Mouse (Mus musculus) stomach, postnatal 0 days (tissue): ENCODE data around the gene Dclk3. TPM values are rescaled to one million over a fixed set of nuclear protein-coding genes. Genes with fewer than 3 reads are reported as not detected.

Source experiments
- ATAC-seq: fragments of 200-750 bp; cut with Nextera tagmentation; 2 replicates; pipeline ENCODE4 v1.8.0; 2017; ENCODE audit not compliant: low FRiP score, low TSS enrichment
- DNase-seq: peaks from one replicate; pipeline ENCODE4 v3.0.0-alpha.2; 2016; ENCODE audit warnings: low spot score
- H3K27ac ChIP-seq: fragments of 300-500 bp; sonication (generic); replicated peaks from 2 replicates; pipeline ENCODE4 v1.5.1; 2014; ENCODE audit warnings: mild to moderate bottlenecking, control low read depth
- H3K27me3 ChIP-seq: fragments of 300-500 bp; sonication (generic); 2 replicates; pipeline ENCODE4 v1.6.1; 2014; ENCODE audit warnings: low read length; ENCODE audit not compliant: control insufficient read depth, insufficient read depth
- H3K36me3 ChIP-seq: fragments of 300-500 bp; sonication (generic); 2 replicates; pipeline ENCODE4 v1.6.1; 2014; ENCODE audit warnings: low read length, mixed read lengths; ENCODE audit not compliant: control insufficient read depth, insufficient read depth
- H3K4me1 ChIP-seq: fragments of 300-500 bp; sonication (generic); replicated peaks from 2 replicates; pipeline ENCODE4 v1.6.1; 2014; ENCODE audit warnings: antibody characterized with exemption; ENCODE audit not compliant: control insufficient read depth, insufficient read depth
- H3K4me2 ChIP-seq: fragments of 300-500 bp; sonication (generic); replicated peaks from 2 replicates; pipeline ENCODE4 v1.6.1; 2014; ENCODE audit warnings: low read depth, mild to moderate bottlenecking, control low read depth, moderate library complexity
- H3K4me3 ChIP-seq: fragments of 300-500 bp; sonication (generic); 2 replicates; pipeline ENCODE4 v1.5.1; 2014; ENCODE audit warnings: low read depth, low read length, control low read depth
- H3K9ac ChIP-seq: fragments of 300-500 bp; sonication (generic); 2 replicates; pipeline ENCODE4 v1.6.1; 2014; ENCODE audit warnings: mild to moderate bottlenecking, low read length, control low read depth, mixed read lengths
- H3K9me3 ChIP-seq: fragments of 300-500 bp; sonication (generic); 2 replicates; pipeline ENCODE4 v1.6.1; 2016; ENCODE audit warnings: low read length; ENCODE audit not compliant: control insufficient read depth
- CTCF ChIP-seq: IDR thresholded peaks from 2 replicates; pipeline ENCODE4 v1.5.1; 2016; ENCODE audit warnings: antibody characterized with exemption, low read depth, mild to moderate bottlenecking, moderate library complexity
- EP300 ChIP-seq: optimal IDR thresholded peaks from 2 replicates; pipeline ENCODE3; 2016; ENCODE audit warnings: antibody characterized with exemption
- WGBS: fragments of 180-500 bp; shearing (Covaris S2); extraction: QIAGEN DNeasy Blood & Tissue Kit; methylation state at CpG from one replicate; pipeline ENCODE4 v1.1.7; 2014; 5-methylcytosine and 5-hydroxymethylcytosine counted together
- polyA plus RNA-seq: library from polyadenylated mRNA; unstranded; fragments of >200 nt; fragmentation: Nextera tagmentation; extraction: Ambion mirVana; gene quantifications from 2 replicates; pipeline ENCODE4 v1.2.1, GENCODE M21; 2015

The Dclk3 gene
- 0.35 and 0.44 TPM in 2 replicates for polyA plus RNA-seq

GRCm38 (mm10) chr9:111438904-111439835 is at the start of gene Dclk3:
Dclk3 (plus strand) TSS chr9:111439081.
- H3K36me3 ChIP-seq: no peaks in the 10 kb centered on the region
- no peak within 1 kb of the TSS for H3K9ac ChIP-seq
- H3K9me3 ChIP-seq: no peaks in the 10 kb centered on the region
- peak within 1 kb of the TSS; percentile 43 for H3K4me3 ChIP-seq
- peak; percentile 47; the same call in 1 of the 2 replicates for ATAC-seq
- TF ChIP-seq CTCF: 0 out of 2 replicates have a peak, but pooled peaks have one; percentile 12
- no peak for TF ChIP-seq EP300
- H3K27ac ChIP-seq: no peak within 1 kb of the TSS
- H3K27me3 ChIP-seq: no peaks in the 10 kb centered on the region
- WGBS: 6% methylated on average over 39 of the region's 57 CpGs
- H3K4me2 ChIP-seq: peak within 1 kb of the TSS; percentile 76
- DNase-seq: peak; percentile 73
- no peaks in the 10 kb centered on the region for H3K4me1 ChIP-seq

- WGBS: 73% methylated on average over 9 of the region's 9 CpGs
- Histone ChIP-seq H3K9me3 (no peaks in the 10 kb centered on the region), H3K4me1 (no peaks in the 10 kb centered on the region), H3K27me3 (no peaks in the 10 kb centered on the region), H3K36me3 (no peaks in the 10 kb centered on the region), H3K9ac (no peak overlapping the region), H3K4me2 (no peak overlapping the region), H3K4me3 (no peak overlapping the region), H3K27ac (no peak overlapping the region)
- DNase-seq (peak; percentile 10), ATAC-seq (no peak)
- TF ChIP-seq CTCF (no peak), EP300 (no peak)
Observed at GRCm38 (mm10) chr9:111390016-111390415, 48.9 kb upstream of the Dclk3 start.

GRCm38 (mm10) chr9:111391036-111391435 is 47.8 kb upstream of the Dclk3 start:
- H3K4me2 ChIP-seq: no peak overlapping the region
- H3K36me3 ChIP-seq: no peaks in the 10 kb centered on the region
- no peak overlapping the region for H3K27ac ChIP-seq
- DNase-seq: peak; percentile 9
- no peaks in the 10 kb centered on the region for H3K9me3 ChIP-seq
- no peaks in the 10 kb centered on the region for H3K4me1 ChIP-seq
- H3K27me3 ChIP-seq: no peaks in the 10 kb centered on the region
- ATAC-seq: no peak
- TF ChIP-seq CTCF: no peak
- 82% methylated on average over 8 of the region's 8 CpGs for WGBS
- H3K9ac ChIP-seq: no peak overlapping the region
- no peak overlapping the region for H3K4me3 ChIP-seq

DNA sequence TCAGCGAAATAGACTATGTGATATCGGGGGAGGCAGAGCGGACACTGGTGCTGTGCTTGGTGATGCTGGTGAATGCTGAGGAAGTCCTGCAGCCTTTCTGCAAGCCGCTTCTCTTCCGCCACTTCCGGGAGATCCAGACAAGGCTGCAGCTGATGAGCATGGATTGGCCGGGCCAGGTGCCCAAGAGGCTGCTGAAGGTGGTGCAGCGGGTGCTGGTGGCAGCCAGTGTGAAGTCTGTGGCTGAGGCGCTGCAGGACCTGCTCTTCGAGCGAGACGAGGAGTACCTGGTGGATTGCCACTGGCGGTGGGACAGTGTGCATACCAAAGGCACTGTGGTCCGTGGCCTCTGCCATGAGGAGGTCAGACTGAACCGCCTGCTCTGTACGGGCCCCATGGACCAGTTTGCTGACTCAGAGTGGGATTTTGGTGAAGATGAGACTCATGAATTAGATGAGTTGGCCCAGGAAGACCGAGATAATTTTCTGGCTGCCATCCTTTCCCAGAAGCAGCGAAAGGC is 46.9 kb upstream of the Dclk3 start:
- DNase-seq: peak; percentile 10
- H3K4me1 ChIP-seq: no peaks in the 10 kb centered on the region
- H3K27me3 ChIP-seq: no peaks in the 10 kb centered on the region
- TF ChIP-seq CTCF: no peak
- no peak for TF ChIP-seq EP300
- H3K36me3 ChIP-seq: no peaks in the 10 kb centered on the region
- no peak overlapping the region for H3K27ac ChIP-seq
- ATAC-seq: no peak
- no peak overlapping the region for H3K4me2 ChIP-seq
- H3K9ac ChIP-seq: no peak overlapping the region
- WGBS: 81% methylated on average over 18 of the region's 18 CpGs
- H3K9me3 ChIP-seq: no peaks in the 10 kb centered on the region
- H3K4me3 ChIP-seq: no peak overlapping the region

- WGBS: 78% methylated on average over 5 of the region's 5 CpGs
- Histone ChIP-seq H3K9ac (no peak overlapping the region), H3K36me3 (no peaks in the 10 kb centered on the region), H3K4me2 (no peak overlapping the region), H3K27me3 (no peaks in the 10 kb centered on the region), H3K4me3 (no peak overlapping the region), H3K4me1 (no peaks in the 10 kb centered on the region), H3K9me3 (no peaks in the 10 kb centered on the region), H3K27ac (no peak overlapping the region)
- DNase-seq (peak; percentile 6), ATAC-seq (no peak)
- TF ChIP-seq EP300: no peak
- TF ChIP-seq CTCF: no peak
Observed at GRCm38 (mm10) chr9:111395265-111395664, 43.6 kb upstream of the Dclk3 start.

- H3K4me2 ChIP-seq: no peak overlapping the region
- no peak for DNase-seq
- WGBS: 80% methylated on average over 2 of the region's 2 CpGs
- no peak overlapping the region for H3K4me3 ChIP-seq
- no peak overlapping the region for H3K27ac ChIP-seq
- no peak for ATAC-seq
- no peak for TF ChIP-seq EP300
- TF ChIP-seq CTCF: no peak
- no peaks in the 10 kb centered on the region for H3K4me1 ChIP-seq
- no peaks in the 10 kb centered on the region for H3K9me3 ChIP-seq
- H3K27me3 ChIP-seq: no peaks in the 10 kb centered on the region
- H3K9ac ChIP-seq: no peak overlapping the region
- no peaks in the 10 kb centered on the region for H3K36me3 ChIP-seq
Observed at GRCm38 (mm10) chr9:111398059-111398458, 40.8 kb upstream of the Dclk3 start.
